Mouse (Mus musculus): ENCODE measurements at regions not wholly inside any gene's neighbourhood (a gene's known extent, or its start where the extent isn't known, plus 50 kb on each side); places are given as distances from the start of the nearest gene placed in this dataset.

- no peaks in the 10 kb centered on the region for H3K27me3 ChIP-seq (ENCODE audit: control insufficient read depth in 1 of 2, insufficient read depth in 2 of 2, low read length in 2 of 2)
- no peak overlapping the region for H3K4me3 ChIP-seq (ENCODE audit: control insufficient read depth in 1 of 2, insufficient read depth in 1 of 2, low read depth in 2 of 2, low read length in 2 of 2)
- no peak for TF ChIP-seq GATA1 (IDR thresholded peaks at IDR 0.05; ENCODE audit: low read depth, low read length)
- TF ChIP-seq SMC3 (IDR thresholded peaks at IDR 0.05; ENCODE audit: low read depth, low read length): no peak
- no peak for TF ChIP-seq ZMIZ1 (IDR thresholded peaks at IDR 0.05; ENCODE audit: low read depth, low read length)
- TF ChIP-seq JUND (IDR thresholded peaks at IDR 0.05; ENCODE audit: low read depth, low read length): no peak
- TF ChIP-seq NELFE (IDR thresholded peaks at IDR 0.05; ENCODE audit: low read depth, low read length): no peak
- no peak for TF ChIP-seq USF2 (IDR thresholded peaks at IDR 0.05; ENCODE audit: borderline replicate concordance in 1 of 2, insufficient read depth in 1 of 2, low read depth in 1 of 2, low read length in 2 of 2)
- no peak for TF ChIP-seq ZNF384 (IDR thresholded peaks at IDR 0.05; ENCODE audit: low read depth, low read length)
- no peak for TF ChIP-seq ZKSCAN1 (IDR thresholded peaks at IDR 0.05; ENCODE audit: low read depth, low read length)
- no peak for TF ChIP-seq SIN3A (IDR thresholded peaks at IDR 0.05; ENCODE audit: low read length)
- no peak for TF ChIP-seq MEF2A (IDR thresholded peaks at IDR 0.05; ENCODE audit: extremely low read depth, insufficient replicate concordance, low read depth, low read length, poor library complexity, severe bottlenecking)
- TF ChIP-seq ETS1 (IDR thresholded peaks at IDR 0.05; ENCODE audit: low read depth, low read length): no peak
- no peak for TF ChIP-seq TBP (IDR thresholded peaks at IDR 0.05; ENCODE audit: low read depth, low read length)
- TF ChIP-seq POLR2A (IDR thresholded peaks at IDR 0.05; ENCODE audit: control insufficient read depth in 1 of 2, insufficient read depth in 1 of 2, low read depth in 1 of 2, low read length in 2 of 2, poor library complexity in 1 of 2): no peak
- no peak for TF ChIP-seq MAX (IDR thresholded peaks at IDR 0.05; ENCODE audit: low read length)
- no peaks in the 10 kb centered on the region for H3K4me1 ChIP-seq (ENCODE audit: control insufficient read depth in 1 of 2, insufficient read depth in 2 of 2, low read length in 2 of 2)
- no peaks in the 10 kb centered on the region for H3K9me3 ChIP-seq (replicated peaks; ENCODE audit: insufficient read depth, low read length)
- no peak overlapping the region for H3K9ac ChIP-seq (ENCODE audit: control insufficient read depth, low read depth, low read length, poor library complexity, severe bottlenecking)
- no peaks in the 10 kb centered on the region for H3K36me3 ChIP-seq (ENCODE audit: control insufficient read depth in 1 of 2, insufficient read depth in 2 of 2, low read length in 2 of 2)
- no peak for DNase-seq (ENCODE audit: low read depth, low spot score)
- no peaks in the 10 kb centered on the region for H3K79me2 ChIP-seq (ENCODE audit: control insufficient read depth, insufficient read depth, low read length, poor library complexity)
- no peak overlapping the region for H3K27ac ChIP-seq (ENCODE audit: control insufficient read depth, low read depth, low read length)
Measured at GRCm38 (mm10) chr3:17788778-17789299, 159.4 kb upstream of the Cypt12 start.

GRCm38 (mm10) chr3:17789454-17790196, 158.6 kb upstream of the Cypt12 start:
- Histone ChIP-seq H3K4me1 (ENCODE audit: control insufficient read depth in 1 of 2, insufficient read depth in 2 of 2, low read length in 2 of 2) (no peaks in the 10 kb centered on the region), H3K36me3 (ENCODE audit: control insufficient read depth in 1 of 2, insufficient read depth in 2 of 2, low read length in 2 of 2) (no peaks in the 10 kb centered on the region), H3K27ac (ENCODE audit: control insufficient read depth, low read depth, low read length) (no peak overlapping the region), H3K79me2 (ENCODE audit: control insufficient read depth, insufficient read depth, low read length, poor library complexity) (no peaks in the 10 kb centered on the region), H3K9me3 (replicated peaks; ENCODE audit: insufficient read depth, low read length) (no peaks in the 10 kb centered on the region), H3K27me3 (ENCODE audit: control insufficient read depth in 1 of 2, insufficient read depth in 2 of 2, low read length in 2 of 2) (no peaks in the 10 kb centered on the region), H3K4me3 (ENCODE audit: control insufficient read depth in 1 of 2, insufficient read depth in 1 of 2, low read depth in 2 of 2, low read length in 2 of 2) (no peak overlapping the region), H3K9ac (ENCODE audit: control insufficient read depth, low read depth, low read length, poor library complexity, severe bottlenecking) (no peak overlapping the region)
- no peak for DNase-seq (ENCODE audit: low read depth, low spot score)
- TF ChIP-seq MAFK (IDR thresholded peaks at IDR 0.05; ENCODE audit: borderline replicate concordance, low read depth, low read length): no peak
- no peak for TF ChIP-seq RCOR1 (IDR thresholded peaks at IDR 0.05; ENCODE audit: low read depth, low read length)
- no peak for TF ChIP-seq KAT2A (conservative IDR thresholded peaks at IDR 0.05; ENCODE audit: low read depth, low read length)
- TF ChIP-seq MYC (IDR thresholded peaks at IDR 0.05; ENCODE audit: low read depth, low read length): no peak
- no peak for TF ChIP-seq USF1 (IDR thresholded peaks at IDR 0.05; ENCODE audit: low read depth, low read length)
- no peak for TF ChIP-seq MAX (IDR thresholded peaks at IDR 0.05; ENCODE audit: low read length)
- TF ChIP-seq NRF1 (IDR thresholded peaks at IDR 0.05; ENCODE audit: insufficient read depth, low read depth, low read length, poor library complexity, severe bottlenecking): no peak
- TF ChIP-seq GATA1 (IDR thresholded peaks at IDR 0.05; ENCODE audit: low read depth, low read length): no peak
- no peak for TF ChIP-seq TCF12 (IDR thresholded peaks at IDR 0.05; ENCODE audit: low read depth, low read length)
- no peak for TF ChIP-seq POLR2AphosphoS2 (IDR thresholded peaks at IDR 0.05; ENCODE audit: low read length)
- TF ChIP-seq ZC3H11A (IDR thresholded peaks at IDR 0.05; ENCODE audit: low read depth, low read length): no peak
- TF ChIP-seq JUND (IDR thresholded peaks at IDR 0.05; ENCODE audit: low read depth, low read length): no peak
- TF ChIP-seq ZNF384 (IDR thresholded peaks at IDR 0.05; ENCODE audit: low read depth, low read length): no peak
- no peak for TF ChIP-seq RAD21 (IDR thresholded peaks at IDR 0.05; ENCODE audit: low read depth, low read length)
- TF ChIP-seq ELF1 (IDR thresholded peaks at IDR 0.05; ENCODE audit: low read depth, low read length): no peak
- no peak for TF ChIP-seq MYB (IDR thresholded peaks at IDR 0.05; ENCODE audit: low read depth, low read length)
- no peak for TF ChIP-seq E2F4 (IDR thresholded peaks at IDR 0.05; ENCODE audit: borderline replicate concordance, low read depth, low read length)
- no peak for TF ChIP-seq SIN3A (IDR thresholded peaks at IDR 0.05; ENCODE audit: low read length)
